Mouse (Mus musculus): ENCODE results near the gene Hectd2.

Gene Hectd2

DNA sequence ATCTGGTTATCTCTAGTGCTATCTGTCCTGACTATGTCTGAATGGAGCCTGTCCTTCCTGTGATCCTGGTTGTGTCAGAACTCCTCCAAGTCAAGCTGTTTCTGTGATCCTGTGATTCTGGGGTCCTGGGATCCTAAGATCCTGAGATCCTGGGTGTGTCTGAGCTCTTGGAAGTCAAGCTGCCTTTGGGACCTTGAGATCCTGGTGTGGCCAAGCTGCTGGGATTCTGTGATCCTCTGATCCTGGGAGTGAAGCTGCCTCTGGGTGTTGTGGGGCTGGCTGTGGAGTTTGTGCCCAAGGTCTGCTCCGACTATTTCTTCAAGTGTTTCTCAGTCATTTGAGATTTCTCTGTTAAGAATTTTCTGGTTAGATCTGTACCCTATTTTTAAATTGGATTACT is 98.2 kb downstream of the Hectd2 start:
- no peak for DNase-seq

DNA sequence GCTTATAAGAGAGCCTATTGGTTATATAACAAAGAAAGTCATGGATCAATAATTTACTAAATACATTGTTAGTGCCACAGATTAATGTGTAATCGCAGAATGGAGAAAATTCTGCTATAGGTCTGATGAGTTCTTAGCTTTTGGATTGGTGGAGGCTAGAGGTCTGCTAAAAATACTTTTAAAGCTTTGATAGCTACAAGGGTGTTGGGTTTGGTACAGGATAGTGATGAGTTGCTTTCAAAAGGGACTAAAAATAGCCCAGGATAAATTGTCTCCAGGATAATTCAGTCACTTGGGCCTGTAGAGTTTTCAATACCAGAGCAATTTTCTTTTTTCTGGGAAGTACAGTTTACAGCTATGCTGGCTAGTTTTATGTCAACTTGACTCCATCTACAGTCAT is 108.3 kb downstream of the Hectd2 start:
- DNase-seq = no peak

DNA sequence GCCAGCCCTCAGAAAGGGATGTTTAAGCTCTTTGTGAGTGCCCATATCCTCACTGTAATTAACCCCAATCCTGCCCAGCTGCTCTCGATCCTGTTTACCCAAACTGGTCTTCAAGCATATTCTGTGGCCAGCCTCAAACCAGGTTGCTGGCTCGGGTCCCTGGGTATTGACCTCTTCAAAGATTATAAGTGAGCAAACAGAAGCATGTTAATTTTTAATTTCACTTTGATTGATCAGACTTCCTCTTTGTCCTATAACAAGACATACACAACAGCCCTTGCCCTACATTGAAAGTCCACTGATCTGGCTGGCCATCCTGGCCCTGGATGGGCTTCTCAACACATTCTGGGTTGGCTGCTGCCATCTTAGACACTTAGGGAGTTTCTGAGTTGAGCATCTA is 109.5 kb downstream of the Hectd2 start:
- no peak for DNase-seq

DNA sequence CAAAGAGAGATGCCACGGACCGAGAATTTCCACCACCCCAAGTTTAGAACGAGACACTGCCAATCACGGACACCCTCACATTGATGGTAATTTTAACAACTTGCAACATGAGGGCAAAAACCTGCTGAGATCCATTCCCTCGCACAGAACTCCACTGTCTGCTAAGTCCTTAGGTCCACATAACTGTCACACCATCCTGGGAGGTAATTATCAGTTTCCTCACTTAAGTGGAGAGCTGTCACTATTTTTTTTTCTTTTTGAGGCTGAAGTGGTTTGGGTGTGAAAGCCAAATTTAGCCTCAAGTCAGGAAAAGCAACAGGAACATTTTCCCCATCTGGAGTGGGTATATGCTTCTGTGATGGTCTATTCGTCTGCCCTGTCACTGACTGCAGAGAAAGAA is 110.0 kb downstream of the Hectd2 start:
- no peak for DNase-seq

DNA sequence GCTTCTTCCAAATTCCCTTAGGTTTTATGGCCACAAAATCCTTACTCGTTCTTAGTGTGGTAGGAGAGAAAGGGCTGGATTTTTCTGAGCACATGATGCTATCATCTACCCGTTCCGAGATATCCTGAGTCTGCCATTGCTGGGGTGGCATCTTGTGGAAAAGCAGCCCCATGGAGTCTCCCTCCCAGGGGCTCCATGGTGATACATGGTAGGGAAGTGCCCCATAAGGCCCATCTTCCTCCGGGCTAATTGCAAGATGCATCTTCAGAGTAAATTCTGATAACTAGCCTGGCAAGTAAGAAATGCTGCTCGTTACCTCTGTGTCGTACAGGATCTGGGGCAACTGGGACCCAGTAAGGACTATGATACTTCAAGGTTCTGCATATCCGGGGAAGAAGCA is 110.8 kb downstream of the Hectd2 start:
- DNase-seq = no peak

DNA sequence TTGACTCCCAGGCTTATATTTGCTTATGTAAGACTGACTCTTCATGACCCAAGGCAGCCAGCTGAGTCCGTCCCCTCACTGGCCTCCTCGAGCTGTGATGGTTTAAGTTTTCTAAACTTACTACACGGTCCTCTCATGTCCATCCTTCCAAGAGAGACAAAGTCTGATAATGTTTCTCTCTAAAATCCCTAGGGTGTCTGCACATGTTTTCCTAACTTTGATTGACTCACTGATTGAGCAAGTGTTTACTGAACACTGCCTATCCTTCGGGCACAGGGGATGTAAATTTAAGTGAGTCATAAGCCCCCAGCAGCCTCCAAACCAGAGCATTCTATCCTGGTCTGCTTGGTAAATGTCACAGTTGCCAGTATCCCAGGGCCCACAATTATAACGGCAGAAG is 111.2 kb downstream of the Hectd2 start:
- DNase-seq = no peak

DNA sequence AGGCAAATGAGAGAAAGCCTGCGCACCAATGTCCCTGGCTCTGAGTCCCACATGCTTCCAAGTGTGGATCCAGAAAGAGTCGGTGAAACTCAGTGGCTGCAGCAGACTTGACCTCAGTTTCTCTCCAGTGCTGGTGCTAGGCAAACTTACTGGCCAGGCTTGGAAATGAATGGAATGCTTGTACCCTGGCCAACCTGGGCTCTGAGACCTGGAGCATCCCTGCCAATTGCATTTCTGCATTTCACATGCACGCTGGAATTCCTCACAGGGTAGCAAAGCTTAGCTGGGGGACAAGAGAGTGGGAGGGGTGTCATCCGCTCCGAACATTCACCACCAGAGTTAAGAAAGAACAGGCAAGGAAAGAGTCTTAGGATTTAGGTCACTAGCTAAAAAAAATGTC is 112.0 kb downstream of the Hectd2 start:
- no peak for DNase-seq

DNA sequence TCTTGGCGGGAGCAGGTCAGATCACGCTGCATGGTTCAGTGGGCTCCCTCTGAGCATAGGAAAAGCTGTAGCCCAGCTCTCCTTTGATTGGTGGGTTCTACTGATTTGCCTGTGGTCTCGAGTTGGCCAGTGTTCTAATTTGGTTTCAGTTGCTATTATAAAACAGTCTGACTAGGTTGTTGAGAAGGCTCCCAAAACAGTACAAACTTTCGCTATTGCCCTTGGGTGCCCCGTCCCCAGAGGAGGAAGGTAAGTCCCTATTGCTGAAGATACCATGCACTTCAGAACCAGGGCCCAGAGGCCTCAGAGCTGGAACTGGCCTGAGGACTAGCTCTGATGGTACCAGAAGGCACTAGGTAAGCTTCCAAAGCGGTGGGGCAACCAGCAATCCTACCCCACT is 112.9 kb downstream of the Hectd2 start:
- DNase-seq = no peak

DNA sequence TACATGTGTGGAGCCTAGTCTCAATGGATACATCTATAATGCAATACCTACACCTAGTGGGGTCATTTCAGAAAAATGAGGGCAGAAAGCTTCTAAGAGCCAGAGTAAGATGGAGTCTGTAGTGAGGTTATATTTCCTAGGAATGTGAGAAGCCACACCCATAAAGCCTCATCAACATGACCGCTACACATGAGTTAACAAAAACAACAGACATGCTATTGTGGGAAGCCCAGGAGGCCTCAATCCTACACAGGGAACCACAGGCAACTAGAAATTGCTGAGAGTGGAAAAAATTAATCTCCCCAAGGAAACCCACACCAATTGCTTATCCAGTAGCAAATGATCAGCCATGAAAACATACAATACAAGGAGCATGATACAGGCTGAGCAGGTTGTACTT is 113.7 kb downstream of the Hectd2 start:
- no peak for DNase-seq

DNA sequence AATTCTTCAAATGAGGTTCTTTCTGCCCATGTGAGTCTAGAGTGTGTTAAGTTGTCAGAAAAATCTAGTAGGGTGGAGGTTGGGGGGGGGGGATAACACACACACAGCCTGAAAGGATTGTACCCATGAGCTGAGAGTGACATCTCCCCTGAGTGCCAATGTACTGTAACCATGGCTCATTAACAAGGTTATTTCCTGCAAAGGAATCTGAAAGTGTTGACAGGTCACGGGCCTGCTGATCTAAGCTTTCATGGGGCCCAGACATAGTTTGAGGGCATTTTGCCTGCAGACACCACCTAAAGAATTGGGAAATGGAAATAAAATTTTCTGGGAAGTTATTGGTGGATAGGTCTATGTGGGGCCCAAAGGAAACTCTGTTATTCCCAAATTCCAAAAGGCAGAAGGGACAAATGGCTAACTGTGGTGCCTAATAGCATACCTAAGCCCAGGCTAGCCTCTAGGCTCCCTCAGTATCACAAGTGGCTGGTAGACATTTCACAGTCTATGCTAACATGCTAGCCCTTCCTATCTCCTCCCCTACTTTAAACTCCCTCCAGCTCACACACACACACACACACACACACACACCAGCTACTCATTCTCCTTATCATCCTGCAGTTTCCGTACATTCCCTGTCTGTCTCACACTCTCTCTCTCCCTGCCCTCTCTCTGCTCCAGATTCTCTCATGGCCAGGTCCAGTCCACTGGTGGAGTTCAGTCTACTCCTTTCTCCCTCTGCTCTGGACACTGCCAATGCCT is 114.6 kb downstream of the Hectd2 start:
- no peak for DNase-seq

DNA sequence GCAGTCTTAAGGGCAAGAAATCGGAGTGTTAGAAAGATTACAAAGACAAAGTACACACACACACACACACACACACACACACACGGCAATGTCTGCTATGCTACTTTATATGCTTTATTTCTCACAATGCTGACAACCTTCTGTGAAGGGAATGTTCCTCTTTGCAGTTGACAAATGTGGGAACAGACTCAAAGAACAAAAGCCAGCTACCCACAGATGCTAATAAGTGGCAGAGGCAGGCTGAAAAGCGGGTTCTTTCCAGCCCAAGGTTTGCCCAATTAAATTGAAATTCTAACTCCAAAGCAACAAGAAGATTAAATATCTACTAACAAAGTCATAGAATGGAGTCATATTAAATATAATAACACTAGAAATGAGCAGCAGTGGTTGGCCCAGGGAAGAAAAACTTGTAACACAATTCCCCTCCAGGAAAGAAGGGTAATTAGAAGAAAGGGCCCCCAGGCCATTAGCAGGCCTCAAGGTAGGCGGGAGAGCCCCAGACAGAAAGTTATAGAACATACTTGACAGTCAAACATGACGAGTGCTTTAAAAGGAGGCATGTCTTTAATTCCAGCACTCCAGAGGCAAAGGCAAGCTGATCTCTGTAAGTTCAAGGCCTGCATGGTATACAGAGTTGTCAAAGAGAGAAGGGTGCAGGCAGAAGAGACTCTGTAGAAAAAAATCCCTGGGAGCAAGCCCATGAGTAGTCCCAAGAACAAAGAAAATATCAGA is 115.4 kb downstream of the Hectd2 start:
- no peak for DNase-seq

Measured in cerebellum, postnatal 36 days (tissue).